In the genomic region with DNA sequence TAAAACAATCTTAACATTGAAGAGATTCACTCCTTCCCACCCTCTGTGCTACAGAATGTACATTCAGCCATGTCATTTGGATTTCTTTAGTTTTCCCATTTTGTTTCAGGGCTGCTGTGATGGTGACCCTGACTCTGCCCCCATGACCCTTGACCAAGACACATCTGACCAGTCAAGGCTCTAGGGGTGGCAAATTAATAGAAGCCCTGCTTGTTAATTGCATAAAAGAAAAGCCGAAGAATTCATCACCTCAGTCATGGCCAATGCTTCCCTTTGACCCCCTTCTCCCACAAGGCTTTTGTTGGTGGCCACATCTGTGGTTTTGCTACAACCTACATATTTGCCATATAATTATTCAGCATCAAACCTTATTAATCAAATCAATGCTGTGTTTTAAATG, we compare ENCODE assay signal across 32 mouse cellular contexts.
DNase-seq lines count a peak whose midpoint lies in the region; ATAC-seq lines count a peak whose summit lies in the region.
"Had no signal": no experiment of that assay in that cellular context is flagged by ENCODE, and none has a peak within 500 bp of the region (broad histone marks: within the 10 kb centered on the region; RNA-seq: fewer than 3 reads in every experiment).

No protein-coding gene starts in this region.

- H3K27me3 ChIP-seq in forebrain, embryonic 11.5 days (ENCODE audit: control insufficient read depth, insufficient read depth, low read length), result no peaks in the 10 kb centered on the region
- no peaks in the 10 kb centered on the region for H3K27me3 ChIP-seq in forebrain, embryonic 10.5 days (ENCODE audit: poor library complexity, severe bottlenecking)
- H3K27me3 ChIP-seq in midbrain, embryonic 11.5 days (ENCODE audit: control insufficient read depth, insufficient read depth, low read length), result no peaks in the 10 kb centered on the region
- H3K27me3 ChIP-seq in midbrain, embryonic 16.5 days (ENCODE audit: control insufficient read depth, insufficient read depth, low read depth, low read length), result no peaks in the 10 kb centered on the region
- H3K27me3 ChIP-seq in neural tube, embryonic 11.5 days (ENCODE audit: control insufficient read depth, insufficient read depth, low read length), result no peaks in the 10 kb centered on the region
- H3K27me3 ChIP-seq: CH12.LX; embryonic facial prominence, embryonic 12.5 days; heart, embryonic 15.5 days; hindbrain, embryonic 15.5 days; intestine, embryonic 15.5 days; liver, embryonic 12.5 days; megakaryocyte, embryonic 14.5 days had no signal

- no peaks in the 10 kb centered on the region for H3K36me3 ChIP-seq in forebrain, embryonic 11.5 days (ENCODE audit: control insufficient read depth, insufficient read depth, low read length)
- no peaks in the 10 kb centered on the region for H3K36me3 ChIP-seq in forebrain, embryonic 10.5 days (replicated peaks)
- H3K36me3 ChIP-seq in midbrain, embryonic 11.5 days (ENCODE audit: control insufficient read depth, insufficient read depth, low read length), result no peaks in the 10 kb centered on the region
- no peaks in the 10 kb centered on the region for H3K36me3 ChIP-seq in midbrain, embryonic 16.5 days (ENCODE audit: control insufficient read depth, insufficient read depth, low read length)
- no peaks in the 10 kb centered on the region for H3K36me3 ChIP-seq in neural tube, embryonic 11.5 days (ENCODE audit: control insufficient read depth, insufficient read depth, low read length)
- H3K36me3 ChIP-seq: embryonic facial prominence, embryonic 12.5 days; heart, embryonic 10.5 days; heart, embryonic 15.5 days; hindbrain, embryonic 15.5 days; intestine, embryonic 15.5 days; liver, embryonic 12.5 days had no signal

- H3K27ac ChIP-seq in forebrain, embryonic 11.5 days (ENCODE audit: low read depth, low read length), result no peak overlapping the region
- H3K27ac ChIP-seq in forebrain, embryonic 10.5 days, result no peak overlapping the region
- no peak overlapping the region for H3K27ac ChIP-seq in midbrain, embryonic 11.5 days (ENCODE audit: low read depth, low read length)
- H3K27ac ChIP-seq in midbrain, embryonic 16.5 days (ENCODE audit: low read length), result no peak overlapping the region
- 0 out of 2 replicates have a peak overlapping the region, but pooled peaks have one; percentile 42 for H3K27ac ChIP-seq in neural tube, embryonic 11.5 days (ENCODE audit: low read depth, low read length)
- H3K27ac ChIP-seq: embryonic facial prominence, embryonic 12.5 days; heart, embryonic 10.5 days; heart, embryonic 15.5 days; hindbrain, embryonic 15.5 days; intestine, embryonic 15.5 days; kidney, postnatal 0 days; liver, embryonic 12.5 days; stomach, postnatal 0 days had no signal

- no peak overlapping the region for H3K4me3 ChIP-seq in forebrain, embryonic 11.5 days (ENCODE audit: low read depth, low read length)
- no peak overlapping the region for H3K4me3 ChIP-seq in forebrain, embryonic 10.5 days
- no peak overlapping the region for H3K4me3 ChIP-seq in midbrain, embryonic 11.5 days (ENCODE audit: low read depth, low read length)
- no peak overlapping the region for H3K4me3 ChIP-seq in midbrain, embryonic 16.5 days (ENCODE audit: low read depth, low read length)
- no peak overlapping the region for H3K4me3 ChIP-seq in neural tube, embryonic 11.5 days (ENCODE audit: low read depth, low read length)
- H3K4me3 ChIP-seq: embryonic facial prominence, embryonic 12.5 days; heart, embryonic 10.5 days; heart, embryonic 15.5 days; hindbrain, embryonic 15.5 days; intestine, embryonic 15.5 days; liver, embryonic 12.5 days; megakaryocyte, embryonic 14.5 days; myocyte had no signal

- 34% methylated on average over 1 of the region's 1 CpGs for WGBS in forebrain, embryonic 11.5 days
- 32% methylated on average over 1 of the region's 1 CpGs for WGBS in forebrain, embryonic 10.5 days
- WGBS in midbrain, embryonic 11.5 days, result 38% methylated on average over 1 of the region's 1 CpGs
- WGBS in midbrain, embryonic 16.5 days, result 40% methylated on average over 1 of the region's 1 CpGs
- WGBS in neural tube, embryonic 11.5 days, result 16% methylated on average over 1 of the region's 1 CpGs

- no peak for DNase-seq in forebrain, embryonic 11.5 days (ENCODE audit: low spot score)
- no peak for DNase-seq in forebrain, embryonic 10.5 days (ENCODE audit: extremely low spot score, low spot score)
- no peak for DNase-seq in midbrain, embryonic 11.5 days (ENCODE audit: low spot score, missing footprints)
- peak; percentile 43 for DNase-seq in embryo, embryonic 11 days
- DNase-seq in neural tube, embryonic 11.5 days (ENCODE audit: low spot score), result peak; percentile 37
- no peak for DNase-seq in heart, adult 9 months (ENCODE audit: low spot score in 2 of 2)
- no peak for DNase-seq in cerebellum, postnatal 36 days
- DNase-seq: adrenal gland, adult 8-10 months; cerebellum, adult 8-10 months; cerebellum, postnatal 25 days; gastrocnemius, postnatal 14 days; kidney, adult 2 months; layer of hippocampus, postnatal 36 days; left cerebral cortex, postnatal 4 days; liver, postnatal 0 days; lung, postnatal 4 days; right cerebral cortex, postnatal 4 days; thymus, adult 18-20 months; thymus, postnatal 25 days had no signal

- no peak overlapping the region for H3K4me2 ChIP-seq in forebrain, embryonic 11.5 days (ENCODE audit: low read depth, low read length, severe bottlenecking)
- no peak overlapping the region for H3K4me2 ChIP-seq in midbrain, embryonic 11.5 days
- H3K4me2 ChIP-seq in midbrain, embryonic 16.5 days (ENCODE audit: low read length), result no peak overlapping the region
- no peak overlapping the region for H3K4me2 ChIP-seq in neural tube, embryonic 11.5 days (ENCODE audit: low read depth)
- H3K4me2 ChIP-seq: embryonic facial prominence, embryonic 12.5 days; heart, embryonic 15.5 days; hindbrain, embryonic 15.5 days; intestine, embryonic 15.5 days; liver, embryonic 12.5 days had no signal

- ATAC-seq in forebrain, embryonic 11.5 days (replicated peaks; ENCODE audit: low FRiP score), result 0 out of 2 replicates have a peak, but pooled peaks have one; percentile 18
- peak; percentile 85 for ATAC-seq in midbrain, embryonic 11.5 days (ENCODE audit: low FRiP score)
- no peak for ATAC-seq in midbrain, embryonic 16.5 days
- peak; percentile 31; the same call in 1 of the 2 replicates for ATAC-seq in neural tube, embryonic 11.5 days (ENCODE audit: insufficient read depth, low FRiP score, low TSS enrichment)
- ATAC-seq: intestine, embryonic 15.5 days; liver, embryonic 12.5 days; liver, postnatal 0 days; lung, postnatal 0 days had no signal

- no peaks in the 10 kb centered on the region for H3K9me3 ChIP-seq in forebrain, embryonic 11.5 days (ENCODE audit: control insufficient read depth, low read length)
- no peaks in the 10 kb centered on the region for H3K9me3 ChIP-seq in forebrain, embryonic 10.5 days
- H3K9me3 ChIP-seq in midbrain, embryonic 11.5 days (ENCODE audit: control insufficient read depth, low read length), result no peaks in the 10 kb centered on the region
- no peaks in the 10 kb centered on the region for H3K9me3 ChIP-seq in midbrain, embryonic 16.5 days (replicated peaks; ENCODE audit: control insufficient read depth, low read length, poor library complexity, severe bottlenecking)
- no peaks in the 10 kb centered on the region for H3K9me3 ChIP-seq in neural tube, embryonic 11.5 days (ENCODE audit: control insufficient read depth, low read length)
- H3K9me3 ChIP-seq: embryonic facial prominence, embryonic 12.5 days; heart, embryonic 10.5 days; heart, embryonic 15.5 days; hindbrain, embryonic 15.5 days; intestine, embryonic 15.5 days; liver, embryonic 12.5 days; megakaryocyte, embryonic 14.5 days had no signal

- H3K9ac ChIP-seq in forebrain, embryonic 11.5 days (ENCODE audit: low read length), result no peak overlapping the region
- no peak overlapping the region for H3K9ac ChIP-seq in midbrain, embryonic 11.5 days (ENCODE audit: low read length)
- H3K9ac ChIP-seq in midbrain, embryonic 16.5 days (ENCODE audit: low read depth, low read length), result no peak overlapping the region
- no peak overlapping the region for H3K9ac ChIP-seq in neural tube, embryonic 11.5 days (ENCODE audit: low read length)
- H3K9ac ChIP-seq: embryonic facial prominence, embryonic 12.5 days; heart, embryonic 15.5 days; hindbrain, embryonic 15.5 days; intestine, embryonic 15.5 days; liver, embryonic 12.5 days; liver, postnatal 0 days had no signal

- no peaks in the 10 kb centered on the region for H3K4me1 ChIP-seq in forebrain, embryonic 11.5 days (replicated peaks; ENCODE audit: control insufficient read depth, insufficient read depth, low read length)
- H3K4me1 ChIP-seq in forebrain, embryonic 10.5 days, result peaks cover 27% of the 10 kb centered on the region
- no peaks in the 10 kb centered on the region for H3K4me1 ChIP-seq in midbrain, embryonic 11.5 days (ENCODE audit: control insufficient read depth, insufficient read depth, low read length)
- no peaks in the 10 kb centered on the region for H3K4me1 ChIP-seq in midbrain, embryonic 16.5 days (ENCODE audit: control insufficient read depth, insufficient read depth, low read length)
- H3K4me1 ChIP-seq in neural tube, embryonic 11.5 days (ENCODE audit: control insufficient read depth, insufficient read depth, low read length), result 0 out of 2 replicates have a peak, but pooled peaks cover 6% of the 10 kb centered on the region
- H3K4me1 ChIP-seq: embryonic facial prominence, embryonic 12.5 days; heart, embryonic 10.5 days; heart, embryonic 15.5 days; hindbrain, embryonic 15.5 days; intestine, embryonic 15.5 days; liver, embryonic 12.5 days; megakaryocyte, embryonic 14.5 days had no signal

Comparison
In these comparisons a context has a peak if more than half of its experiments do, and no peak if none do; other contexts are left out.
1. DNase-seq: peak in embryo, embryonic 11 days (single experiment) and neural tube, embryonic 11.5 days (single experiment); none in forebrain, embryonic 11.5 days (single experiment), forebrain, embryonic 10.5 days (single experiment), midbrain, embryonic 11.5 days (single experiment), heart, adult 9 months (0 of 2) and cerebellum, postnatal 36 days (0 of 2).